Mouse (Mus musculus) myocyte (in vitro differentiated cells): ENCODE data around the gene Smyd3.

Experiments used
- CEBPB ChIP-seq: IDR thresholded peaks from 2 replicates; pipeline ENCODE4 v1.6.1; 2011; ENCODE audit warnings: mild to moderate bottlenecking, moderate library complexity; ENCODE audit not compliant: poor library complexity, insufficient read depth, severe bottlenecking
- E2F4 ChIP-seq: IDR thresholded peaks from one replicate; pipeline ENCODE4 v1.6.1; 2011; ENCODE audit warnings: mild to moderate bottlenecking, control low read depth, moderate library complexity; ENCODE audit not compliant: insufficient read depth
- MAX ChIP-seq: IDR thresholded peaks from one replicate; pipeline ENCODE4 v1.6.1; 2011; ENCODE audit warnings: low read depth, mild to moderate bottlenecking, control low read depth
- MYOD1 ChIP-seq, 3 experiments: IDR thresholded peaks; one replicate each; pipeline ENCODE4 v1.6.1; 2011; ENCODE audit warnings: control low read depth in 2 of 3, low read depth in 2 of 3, mild to moderate bottlenecking in 2 of 3, moderate library complexity in 1 of 3; ENCODE audit not compliant: insufficient read length in 2 of 3, control insufficient read depth in 1 of 3
- MYOG ChIP-seq, 3 experiments: IDR thresholded peaks; one replicate each; pipeline ENCODE4 v1.6.1; 2011; ENCODE audit warnings: control low read depth in 2 of 3, low read depth in 2 of 3, mild to moderate bottlenecking in 2 of 3; ENCODE audit not compliant: insufficient read length in 2 of 3, control insufficient read depth in 1 of 3, insufficient read depth in 1 of 3
- POLR2A ChIP-seq: IDR thresholded peaks from one replicate; pipeline ENCODE4 v1.6.1; 2011; ENCODE audit warnings: low read depth, mild to moderate bottlenecking, control low read depth, moderate library complexity; ENCODE audit not compliant: insufficient read length
- POLR2AphosphoS2 ChIP-seq: IDR thresholded peaks from one replicate; pipeline ENCODE4 v1.6.1; 2011; ENCODE audit warnings: low read depth, control low read depth; ENCODE audit not compliant: insufficient read length
- REST ChIP-seq: IDR thresholded peaks from one replicate; pipeline ENCODE4 v1.6.1; 2011; ENCODE audit warnings: mild to moderate bottlenecking, control low read depth, moderate library complexity; ENCODE audit not compliant: insufficient read depth, insufficient read length
- TCF12 ChIP-seq: IDR thresholded peaks from one replicate; pipeline ENCODE4 v1.6.1; 2011; ENCODE audit warnings: mild to moderate bottlenecking, control low read depth; ENCODE audit not compliant: poor library complexity, insufficient read depth, severe bottlenecking
- TCF3 ChIP-seq: IDR thresholded peaks from one replicate; pipeline ENCODE4 v1.6.1; 2011; ENCODE audit warnings: low read depth, control low read depth; ENCODE audit not compliant: insufficient read length

DNA sequence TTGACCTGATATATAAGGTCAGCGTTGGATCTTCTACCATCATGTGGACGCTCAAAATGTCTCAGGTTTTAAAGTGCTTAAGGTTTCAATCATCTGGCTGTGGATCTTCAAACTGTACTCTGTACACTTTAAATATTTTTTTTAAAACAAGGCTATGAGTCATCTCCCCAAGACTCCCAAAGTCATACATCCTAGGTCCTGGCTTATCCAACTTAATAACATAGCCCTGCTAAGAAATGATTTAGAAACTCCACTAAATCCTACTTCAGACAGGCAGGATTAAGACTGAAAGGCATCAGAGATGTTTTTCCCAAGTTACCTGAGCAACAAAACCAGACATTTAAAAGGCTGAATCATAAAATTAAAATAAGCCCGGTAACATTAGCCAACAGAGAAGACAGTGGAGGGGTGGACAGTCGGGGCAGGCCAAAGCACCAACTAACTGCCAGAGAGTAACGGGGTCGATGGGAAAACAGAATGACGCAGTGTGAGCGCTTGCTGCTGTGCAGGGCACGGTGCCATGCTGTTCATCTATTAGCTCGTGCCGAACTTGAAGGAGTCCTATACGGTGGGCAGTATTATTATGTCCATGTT lies 92.9 kb downstream of the Smyd3 start:
- TF ChIP-seq POLR2A (no peak), TCF12 (no peak), CEBPB (no peak), MAX (no peak), TCF3 (no peak), E2F4 (no peak), POLR2AphosphoS2 (no peak), MYOG (IDR thresholded peaks at IDR 0.05; ENCODE audit: control insufficient read depth in 1 of 3, insufficient read depth in 1 of 3, insufficient read length in 2 of 3, low read depth in 2 of 3) (no peak), MYOD1 (IDR thresholded peaks at IDR 0.05; ENCODE audit: control insufficient read depth in 1 of 3, insufficient read length in 2 of 3, low read depth in 2 of 3) (no peak), REST (no peak)
